Mouse (Mus musculus): ENCODE results near the gene Carnmt1. TPM values are rescaled to one million over a fixed set of nuclear protein-coding genes. Genes with fewer than 3 reads are reported as not detected.
A peak's percentile ranks its signal among the peaks of the same experiment; 100 is the strongest.

Carnmt1 gene
- polyA plus RNA-seq, 1 experiment from 2014 or later = 30.9 TPM

- Histone ChIP-seq H3K27ac (replicated peaks in 1 of 2; ENCODE audit: control insufficient read depth in 1 of 2, insufficient read depth in 1 of 2, low read depth in 2 of 2, low read length in 2 of 2) (0 out of 4 replicates have a peak overlapping the region, but pooled peaks of 1 of the 2 experiments have one; percentile 39), H3K4me3 (ENCODE audit: control insufficient read depth in 1 of 2, insufficient read depth in 1 of 2, low read depth in 1 of 2, low read length in 2 of 2) (no peak overlapping the region)
- WGBS = 67% methylated on average over 6 of the region's 6 CpGs
These were observed 17.5 kb upstream of the Carnmt1 start for GRCm38 (mm10) chr19:18653058-18653457.

GRCm38 (mm10) chr19:18654330-18654729, 16.2 kb upstream of the Carnmt1 start:
- ATAC-seq (ENCODE audit: insufficient number of reproducible peaks, insufficient read depth, low FRiP score, low read depth) = no peak
- Histone ChIP-seq H3K4me1 (ENCODE audit: control insufficient read depth in 2 of 2, insufficient read depth in 2 of 2, low read length in 2 of 2) (peaks cover 23% of the 10 kb centered on the region in 2 experiments), H3K27ac (replicated peaks in 1 of 2; ENCODE audit: control insufficient read depth in 1 of 2, insufficient read depth in 1 of 2, low read depth in 2 of 2, low read length in 2 of 2) (peak overlapping the region; percentile 48 to 75; a peak in 3 of 4 replicates), H3K27me3 (ENCODE audit: control insufficient read depth, insufficient read depth, low read length) (no peaks in the 10 kb centered on the region), H3K36me3 (ENCODE audit: control insufficient read depth, insufficient read depth, low read length) (no peaks in the 10 kb centered on the region), H3K4me2 (ENCODE audit: low read length) (no peak overlapping the region), H3K9ac (ENCODE audit: low read length) (no peak overlapping the region), H3K9me3 (ENCODE audit: control insufficient read depth, low read length) (no peaks in the 10 kb centered on the region), H3K4me3 (ENCODE audit: control insufficient read depth in 1 of 2, insufficient read depth in 1 of 2, low read depth in 1 of 2, low read length in 2 of 2) (no peak overlapping the region)
- 84% methylated on average over 8 of the region's 8 CpGs for WGBS

More at GRCm38 (mm10) chr19:18653058-18653457, 17.5 kb upstream of the Carnmt1 start:
- Histone ChIP-seq H3K9me3 (ENCODE audit: control insufficient read depth, low read length) (no peaks in the 10 kb centered on the region), H3K36me3 (ENCODE audit: control insufficient read depth, insufficient read depth, low read length) (no peaks in the 10 kb centered on the region), H3K4me2 (ENCODE audit: low read length) (no peak overlapping the region), H3K27me3 (ENCODE audit: control insufficient read depth, insufficient read depth, low read length) (no peaks in the 10 kb centered on the region), H3K9ac (ENCODE audit: low read length) (no peak overlapping the region), H3K4me1 (ENCODE audit: control insufficient read depth in 2 of 2, insufficient read depth in 2 of 2, low read length in 2 of 2) (peaks cover 23 to 27% of the 10 kb centered on the region in 2 experiments)
- no peak for ATAC-seq (ENCODE audit: insufficient number of reproducible peaks, insufficient read depth, low FRiP score, low read depth)

GRCm38 (mm10) chr19:18654984-18655383, 15.6 kb upstream of the Carnmt1 start:
- H3K4me2 ChIP-seq (ENCODE audit: low read length) = no peak overlapping the region
- no peaks in the 10 kb centered on the region for H3K36me3 ChIP-seq (ENCODE audit: control insufficient read depth, insufficient read depth, low read length)
- H3K27ac ChIP-seq (replicated peaks in 1 of 2; ENCODE audit: control insufficient read depth in 1 of 2, insufficient read depth in 1 of 2, low read depth in 2 of 2, low read length in 2 of 2) = peak overlapping the region; percentile 64 to 75
- peaks cover 23% of the 10 kb centered on the region in 2 experiments for H3K4me1 ChIP-seq (ENCODE audit: control insufficient read depth in 2 of 2, insufficient read depth in 2 of 2, low read length in 2 of 2)
- H3K9ac ChIP-seq (ENCODE audit: low read length) = no peak overlapping the region
- H3K9me3 ChIP-seq (ENCODE audit: control insufficient read depth, low read length) = no peaks in the 10 kb centered on the region
- no peaks in the 10 kb centered on the region for H3K27me3 ChIP-seq (ENCODE audit: control insufficient read depth, insufficient read depth, low read length)
- WGBS = 40% methylated on average over 5 of the region's 5 CpGs
- ATAC-seq (ENCODE audit: insufficient number of reproducible peaks, insufficient read depth, low FRiP score, low read depth) = no peak
- H3K4me3 ChIP-seq (ENCODE audit: control insufficient read depth in 1 of 2, insufficient read depth in 1 of 2, low read depth in 1 of 2, low read length in 2 of 2) = no peak overlapping the region

- Histone ChIP-seq H3K4me3 (ENCODE audit: control insufficient read depth in 1 of 2, insufficient read depth in 1 of 2, low read depth in 1 of 2, low read length in 2 of 2) (no peak overlapping the region), H3K27me3 (ENCODE audit: control insufficient read depth, insufficient read depth, low read length) (no peaks in the 10 kb centered on the region), H3K4me1 (ENCODE audit: control insufficient read depth in 2 of 2, insufficient read depth in 2 of 2, low read length in 2 of 2) (peaks cover 21 to 23% of the 10 kb centered on the region in 2 experiments), H3K36me3 (ENCODE audit: control insufficient read depth, insufficient read depth, low read length) (no peaks in the 10 kb centered on the region), H3K4me2 (ENCODE audit: low read length) (no peak overlapping the region), H3K9me3 (ENCODE audit: control insufficient read depth, low read length) (no peaks in the 10 kb centered on the region), H3K27ac (replicated peaks in 1 of 2; ENCODE audit: control insufficient read depth in 1 of 2, insufficient read depth in 1 of 2, low read depth in 2 of 2, low read length in 2 of 2) (no peak overlapping the region), H3K9ac (ENCODE audit: low read length) (no peak overlapping the region)
- WGBS = 69% methylated on average over 7 of the region's 7 CpGs
- no peak for ATAC-seq (ENCODE audit: insufficient number of reproducible peaks, insufficient read depth, low FRiP score, low read depth)
These were observed 14.6 kb upstream of the Carnmt1 start for GRCm38 (mm10) chr19:18655999-18656398.

- H3K4me2 ChIP-seq (ENCODE audit: low read length) = no peak overlapping the region
- no peak for ATAC-seq (ENCODE audit: insufficient number of reproducible peaks, insufficient read depth, low FRiP score, low read depth)
- H3K27me3 ChIP-seq (ENCODE audit: control insufficient read depth, insufficient read depth, low read length) = no peaks in the 10 kb centered on the region
- H3K36me3 ChIP-seq (ENCODE audit: control insufficient read depth, insufficient read depth, low read length) = no peaks in the 10 kb centered on the region
- no peak overlapping the region for H3K9ac ChIP-seq (ENCODE audit: low read length)
- H3K9me3 ChIP-seq (ENCODE audit: control insufficient read depth, low read length) = no peaks in the 10 kb centered on the region
- peaks cover 14 to 20% of the 10 kb centered on the region in 2 experiments for H3K4me1 ChIP-seq (ENCODE audit: control insufficient read depth in 2 of 2, insufficient read depth in 2 of 2, low read length in 2 of 2)
- H3K4me3 ChIP-seq (ENCODE audit: control insufficient read depth in 1 of 2, insufficient read depth in 1 of 2, low read depth in 1 of 2, low read length in 2 of 2) = no peak overlapping the region
- 74% methylated on average over 4 of the region's 4 CpGs for WGBS
- no peak overlapping the region for H3K27ac ChIP-seq (replicated peaks in 1 of 2; ENCODE audit: control insufficient read depth in 1 of 2, insufficient read depth in 1 of 2, low read depth in 2 of 2, low read length in 2 of 2)
These were observed 12.1 kb upstream of the Carnmt1 start for GRCm38 (mm10) chr19:18658473-18658872.

GRCm38 (mm10) chr19:18659349-18659748, 11.2 kb upstream of the Carnmt1 start:
- no peaks in the 10 kb centered on the region for H3K9me3 ChIP-seq (ENCODE audit: control insufficient read depth, low read length)
- no peak overlapping the region for H3K4me2 ChIP-seq (ENCODE audit: low read length)
- no peak overlapping the region for H3K27ac ChIP-seq (replicated peaks in 1 of 2; ENCODE audit: control insufficient read depth in 1 of 2, insufficient read depth in 1 of 2, low read depth in 2 of 2, low read length in 2 of 2)
- no CpG with 5 or more reads among the region's 1 CpGs for WGBS
- ATAC-seq (ENCODE audit: insufficient number of reproducible peaks, insufficient read depth, low FRiP score, low read depth) = no peak
- H3K4me3 ChIP-seq (ENCODE audit: control insufficient read depth in 1 of 2, insufficient read depth in 1 of 2, low read depth in 1 of 2, low read length in 2 of 2) = no peak overlapping the region
- no peaks in the 10 kb centered on the region for H3K36me3 ChIP-seq (ENCODE audit: control insufficient read depth, insufficient read depth, low read length)
- no peak overlapping the region for H3K9ac ChIP-seq (ENCODE audit: low read length)
- H3K4me1 ChIP-seq (ENCODE audit: control insufficient read depth in 2 of 2, insufficient read depth in 2 of 2, low read length in 2 of 2) = peaks cover 7 to 11% of the 10 kb centered on the region in 2 experiments
- H3K27me3 ChIP-seq (ENCODE audit: control insufficient read depth, insufficient read depth, low read length) = no peaks in the 10 kb centered on the region

- Histone ChIP-seq H3K4me2 (ENCODE audit: low read length) (no peak overlapping the region), H3K4me3 (ENCODE audit: control insufficient read depth in 1 of 2, insufficient read depth in 1 of 2, low read depth in 1 of 2, low read length in 2 of 2) (no peak overlapping the region), H3K36me3 (ENCODE audit: control insufficient read depth, insufficient read depth, low read length) (no peaks in the 10 kb centered on the region), H3K27ac (replicated peaks in 1 of 2; ENCODE audit: control insufficient read depth in 1 of 2, insufficient read depth in 1 of 2, low read depth in 2 of 2, low read length in 2 of 2) (no peak overlapping the region), H3K9me3 (ENCODE audit: control insufficient read depth, low read length) (no peaks in the 10 kb centered on the region), H3K27me3 (ENCODE audit: control insufficient read depth, insufficient read depth, low read length) (no peaks in the 10 kb centered on the region), H3K4me1 (ENCODE audit: control insufficient read depth in 2 of 2, insufficient read depth in 2 of 2, low read length in 2 of 2) (peaks cover under 1% of the 10 kb centered on the region in 2 experiments; a peak in 2 of 4 replicates), H3K9ac (ENCODE audit: low read length) (no peak overlapping the region)
- 76% methylated on average over 3 of the region's 3 CpGs for WGBS
- ATAC-seq (ENCODE audit: insufficient number of reproducible peaks, insufficient read depth, low FRiP score, low read depth) = no peak
These were observed 10.1 kb upstream of the Carnmt1 start for GRCm38 (mm10) chr19:18660466-18660865.

GRCm38 (mm10) chr19:18661683-18662082, 8.9 kb upstream of the Carnmt1 start:
- H3K4me3 ChIP-seq (ENCODE audit: control insufficient read depth in 1 of 2, insufficient read depth in 1 of 2, low read depth in 1 of 2, low read length in 2 of 2) = no peak overlapping the region
- no peaks in the 10 kb centered on the region for H3K36me3 ChIP-seq (ENCODE audit: control insufficient read depth, insufficient read depth, low read length)
- no peak overlapping the region for H3K27ac ChIP-seq (replicated peaks in 1 of 2; ENCODE audit: control insufficient read depth in 1 of 2, insufficient read depth in 1 of 2, low read depth in 2 of 2, low read length in 2 of 2)
- no peak overlapping the region for H3K4me2 ChIP-seq (ENCODE audit: low read length)
- H3K9me3 ChIP-seq (ENCODE audit: control insufficient read depth, low read length) = no peaks in the 10 kb centered on the region
- ATAC-seq (ENCODE audit: insufficient number of reproducible peaks, insufficient read depth, low FRiP score, low read depth) = no peak
- WGBS = 47% methylated on average over 1 of the region's 1 CpGs
- no peak overlapping the region for H3K9ac ChIP-seq (ENCODE audit: low read length)
- no peaks in the 10 kb centered on the region; a peak in 1 of 4 replicates for H3K4me1 ChIP-seq (ENCODE audit: control insufficient read depth in 2 of 2, insufficient read depth in 2 of 2, low read length in 2 of 2)
- no peaks in the 10 kb centered on the region for H3K27me3 ChIP-seq (ENCODE audit: control insufficient read depth, insufficient read depth, low read length)
